Mouse (Mus musculus) stomach, embryonic 14.5 days (tissue): ENCODE measurements around the gene Mul1. TPM values are rescaled to one million over a fixed set of nuclear protein-coding genes. Genes with fewer than 3 reads are reported as not detected.

Source experiments
- ATAC-seq: fragments of 200-750 bp; cut with Nextera tagmentation; 2 replicates; pipeline ENCODE4 v1.8.0; 2017; ENCODE audit warnings: low read depth, moderate TSS enrichment; ENCODE audit not compliant: insufficient number of reproducible peaks, insufficient read depth, low FRiP score
- H3K27ac ChIP-seq: fragments of 300-500 bp; sonication (generic); 2 replicates; pipeline ENCODE4 v1.5.1; 2014; ENCODE audit warnings: mild to moderate bottlenecking, low read length, moderate library complexity, mixed read lengths
- H3K27me3 ChIP-seq: fragments of 300-500 bp; sonication (generic); 2 replicates; pipeline ENCODE4 v1.6.1; 2014; ENCODE audit warnings: low read length, control low read depth, mixed read lengths; ENCODE audit not compliant: control insufficient read depth, insufficient read depth
- H3K36me3 ChIP-seq: fragments of 300-500 bp; sonication (generic); 2 replicates; pipeline ENCODE4 v1.6.1; 2014; ENCODE audit warnings: mild to moderate bottlenecking, control low read depth, low read length, moderate library complexity, mixed read lengths; ENCODE audit not compliant: control insufficient read depth, insufficient read depth
- H3K4me1 ChIP-seq: fragments of 300-500 bp; sonication (generic); 2 replicates; pipeline ENCODE4 v1.6.1; 2014; ENCODE audit warnings: low read length, control low read depth, mixed read lengths; ENCODE audit not compliant: control insufficient read depth, insufficient read depth
- H3K4me2 ChIP-seq: fragments of 300-500 bp; sonication (generic); replicated peaks from 2 replicates; pipeline ENCODE4 v1.6.1; 2014; ENCODE audit warnings: low read depth, low read length, control low read depth
- H3K4me3 ChIP-seq: fragments of 300-500 bp; sonication (generic); 2 replicates; pipeline ENCODE4 v1.5.1; 2014; ENCODE audit warnings: low read depth, low read length, control low read depth
- H3K9ac ChIP-seq: fragments of 300-500 bp; sonication (generic); replicated peaks from 2 replicates; pipeline ENCODE4 v1.6.1; 2014; ENCODE audit warnings: low read depth, mild to moderate bottlenecking, control low read depth, low read length, moderate library complexity, mixed read lengths
- H3K9me3 ChIP-seq: fragments of 300-500 bp; sonication (generic); 2 replicates; pipeline ENCODE4 v1.6.1; 2016; ENCODE audit warnings: low read depth, low read length, control low read depth; ENCODE audit not compliant: control insufficient read depth
- WGBS: fragments of 180-500 bp; shearing (Covaris S2); extraction: QIAGEN DNeasy Blood & Tissue Kit; methylation state at CpG from one replicate; pipeline ENCODE4 v1.1.7; 2014; 5-methylcytosine and 5-hydroxymethylcytosine counted together
- polyA plus RNA-seq: library from polyadenylated mRNA; unstranded; fragments of >200 nt; fragmentation: Nextera tagmentation; extraction: Ambion mirVana; gene quantifications from 2 replicates; pipeline ENCODE4 v1.2.1, GENCODE M21; 2014

The Mul1 gene
- polyA plus RNA-seq, 1 experiment from 2014 or later, result 17.6 TPM

GRCm38 (mm10) chr4:138462971-138463831, 28.7 kb downstream of the Mul1 start:
- peak; percentile 26; the same call in 1 of the 2 replicates for ATAC-seq
- WGBS, result 3% methylated on average over 11 of the region's 11 CpGs
- Histone ChIP-seq H3K9ac (no peak overlapping the region), H3K27ac (peak overlapping the region; percentile 98), H3K27me3 (no peaks in the 10 kb centered on the region), H3K9me3 (no peaks in the 10 kb centered on the region), H3K36me3 (no peaks in the 10 kb centered on the region), H3K4me1 (peaks cover 36% of the 10 kb centered on the region), H3K4me2 (peak overlapping the region; percentile 37), H3K4me3 (no peak overlapping the region)

- H3K4me1 ChIP-seq, result peaks cover 37% of the 10 kb centered on the region
- no peaks in the 10 kb centered on the region for H3K9me3 ChIP-seq
- H3K27me3 ChIP-seq, result no peaks in the 10 kb centered on the region
- no peak overlapping the region for H3K9ac ChIP-seq
- no peaks in the 10 kb centered on the region for H3K36me3 ChIP-seq
- H3K27ac ChIP-seq, result peak overlapping the region; percentile 98
- peak overlapping the region; percentile 8; the same call in 1 of the 2 replicates for H3K4me3 ChIP-seq
- 9% methylated on average over 11 of the region's 11 CpGs for WGBS
- peak overlapping the region; percentile 37 for H3K4me2 ChIP-seq
- peak; percentile 68 for ATAC-seq
Measured at GRCm38 (mm10) chr4:138463832-138464487, 29.5 kb downstream of the Mul1 start.

- peak; percentile 66 for ATAC-seq
- 2% methylated on average over 17 of the region's 22 CpGs for WGBS
- Histone ChIP-seq H3K4me2 (peak overlapping the region; percentile 37), H3K36me3 (no peaks in the 10 kb centered on the region), H3K4me1 (peaks cover 40% of the 10 kb centered on the region), H3K27ac (peak overlapping the region; percentile 98), H3K9me3 (no peaks in the 10 kb centered on the region), H3K9ac (no peak overlapping the region), H3K4me3 (peak overlapping the region; percentile 8; the same call in 1 of the 2 replicates), H3K27me3 (no peaks in the 10 kb centered on the region)
Measured at GRCm38 (mm10) chr4:138464667-138465353, 30.3 kb downstream of the Mul1 start.

- Histone ChIP-seq H3K4me3 (no peak overlapping the region), H3K36me3 (no peaks in the 10 kb centered on the region), H3K27me3 (no peaks in the 10 kb centered on the region), H3K9me3 (no peaks in the 10 kb centered on the region), H3K27ac (peak overlapping the region; percentile 98; the same call in 1 of the 2 replicates), H3K4me1 (peaks cover 36% of the 10 kb centered on the region), H3K9ac (no peak overlapping the region), H3K4me2 (0 out of 2 replicates have a peak overlapping the region, but pooled peaks have one; percentile 37)
- WGBS, result 49% methylated on average over 8 of the region's 8 CpGs
- no peak for ATAC-seq
Measured at GRCm38 (mm10) chr4:138465446-138465845, 31.0 kb downstream of the Mul1 start.

GRCm38 (mm10) chr4:138466690-138467089, 32.2 kb downstream of the Mul1 start:
- no peak for ATAC-seq
- Histone ChIP-seq H3K4me2 (no peak overlapping the region), H3K36me3 (no peaks in the 10 kb centered on the region), H3K9ac (no peak overlapping the region), H3K27ac (no peak overlapping the region), H3K9me3 (no peaks in the 10 kb centered on the region), H3K4me3 (no peak overlapping the region), H3K27me3 (no peaks in the 10 kb centered on the region), H3K4me1 (peaks cover 40% of the 10 kb centered on the region)
- 68% methylated on average over 6 of the region's 6 CpGs for WGBS

- no peaks in the 10 kb centered on the region for H3K9me3 ChIP-seq
- H3K4me2 ChIP-seq, result no peak overlapping the region
- ATAC-seq, result no peak
- no peaks in the 10 kb centered on the region for H3K36me3 ChIP-seq
- H3K27me3 ChIP-seq, result no peaks in the 10 kb centered on the region
- peaks cover 40% of the 10 kb centered on the region for H3K4me1 ChIP-seq
- no peak overlapping the region for H3K27ac ChIP-seq
- H3K4me3 ChIP-seq, result no peak overlapping the region
- 85% methylated on average over 5 of the region's 5 CpGs for WGBS
- no peak overlapping the region for H3K9ac ChIP-seq
Measured at GRCm38 (mm10) chr4:138467451-138467850, 33.0 kb downstream of the Mul1 start.

GRCm38 (mm10) chr4:138469080-138469479, 34.6 kb downstream of the Mul1 start:
- H3K27ac ChIP-seq, result no peak overlapping the region
- H3K4me3 ChIP-seq, result no peak overlapping the region
- no peaks in the 10 kb centered on the region for H3K36me3 ChIP-seq
- no peaks in the 10 kb centered on the region for H3K27me3 ChIP-seq
- ATAC-seq, result no peak
- H3K9me3 ChIP-seq, result no peaks in the 10 kb centered on the region
- H3K9ac ChIP-seq, result no peak overlapping the region
- 8% methylated on average over 7 of the region's 7 CpGs for WGBS
- peaks cover 26% of the 10 kb centered on the region for H3K4me1 ChIP-seq
- no peak overlapping the region; the same call in 1 of the 2 replicates for H3K4me2 ChIP-seq

GRCm38 (mm10) chr4:138471241-138471640, 36.8 kb downstream of the Mul1 start:
- Histone ChIP-seq H3K9me3 (no peaks in the 10 kb centered on the region), H3K27me3 (no peaks in the 10 kb centered on the region), H3K4me2 (no peak overlapping the region), H3K9ac (no peak overlapping the region), H3K4me3 (no peak overlapping the region), H3K27ac (no peak overlapping the region; the same call in 1 of the 2 replicates), H3K4me1 (peaks cover 9% of the 10 kb centered on the region), H3K36me3 (no peaks in the 10 kb centered on the region)
- no peak for ATAC-seq
- WGBS, result 53% methylated on average over 7 of the region's 7 CpGs
